Mouse (Mus musculus) neural tube, embryonic 15.5 days (tissue): ENCODE measurements around the gene Slc35e2. TPM values are rescaled to one million over a fixed set of nuclear protein-coding genes. Genes with fewer than 3 reads are reported as not detected.
"Not testable (repeated sequence)": the region's sequence is repeated elsewhere in the genome, so short reads cannot be mapped to it uniquely, and the experiment has no call there.

Experiments used
- ATAC-seq: fragments of 200-750 bp; cut with Nextera tagmentation; 2 replicates; pipeline ENCODE4 v1.8.0; 2017; ENCODE audit warnings: mild to moderate bottlenecking, moderate TSS enrichment, moderate library complexity; ENCODE audit not compliant: low FRiP score
- H3K27ac ChIP-seq: fragments of 300-500 bp; sonication (generic); replicated peaks from 2 replicates; pipeline ENCODE4 v1.5.1; 2015; ENCODE audit warnings: mild to moderate bottlenecking, inconsistent platforms
- H3K27me3 ChIP-seq: fragments of 300-500 bp; sonication (generic); replicated peaks from 2 replicates; pipeline ENCODE4 v1.6.1; 2015; ENCODE audit warnings: inconsistent platforms
- H3K36me3 ChIP-seq: fragments of 300-500 bp; sonication (generic); 2 replicates; pipeline ENCODE4 v1.6.1; 2015; ENCODE audit warnings: inconsistent platforms
- H3K4me1 ChIP-seq: fragments of 300-500 bp; sonication (generic); 2 replicates; pipeline ENCODE4 v1.6.1; 2015; ENCODE audit warnings: inconsistent platforms
- H3K4me2 ChIP-seq: fragments of 300-500 bp; sonication (generic); 2 replicates; pipeline ENCODE4 v1.6.1; 2015; ENCODE audit warnings: inconsistent platforms, mild to moderate bottlenecking, moderate library complexity
- H3K4me3 ChIP-seq: fragments of 300-500 bp; sonication (generic); replicated peaks from 2 replicates; pipeline ENCODE4 v1.5.1; 2015; ENCODE audit warnings: mild to moderate bottlenecking, inconsistent platforms
- H3K9ac ChIP-seq: fragments of 300-500 bp; sonication (generic); replicated peaks from 2 replicates; pipeline ENCODE4 v1.6.1; 2015; ENCODE audit warnings: mild to moderate bottlenecking, inconsistent platforms
- H3K9me3 ChIP-seq: fragments of 300-500 bp; sonication (generic); replicated peaks from 2 replicates; pipeline ENCODE4 v1.6.1; 2016; ENCODE audit warnings: inconsistent platforms
- WGBS: fragments of 180-500 bp; shearing (Covaris S2); methylation state at CpG from one replicate; pipeline ENCODE4 v1.1.7; 2015; ENCODE audit warnings: mixed read lengths; 5-methylcytosine and 5-hydroxymethylcytosine counted together
- polyA plus RNA-seq: library from polyadenylated mRNA; unstranded; fragments of >200 nt; fragmentation: Nextera tagmentation; extraction: Ambion mirVana; gene quantifications from 2 replicates; pipeline ENCODE4 v1.2.1, GENCODE M21; 2015

Gene Slc35e2
- polyA plus RNA-seq, 1 experiment from 2014 or later: 14.4 TPM

GRCm38 (mm10) chr4:155643531-155643930 lies 42.3 kb downstream of the Slc35e2 start:
- Histone ChIP-seq H3K4me2 (no peak overlapping the region), H3K9me3 (no peaks in the 10 kb centered on the region), H3K4me3 (no peak overlapping the region), H3K9ac (no peak overlapping the region), H3K27me3 (no peaks in the 10 kb centered on the region), H3K4me1 (no peaks in the 10 kb centered on the region), H3K27ac (no peak overlapping the region), H3K36me3 (peaks cover 79% of the 10 kb centered on the region)
- ATAC-seq: no peak
- 91% methylated on average over 1 of the region's 1 CpGs for WGBS

- 96% methylated on average over 2 of the region's 2 CpGs for WGBS
Measured at GRCm38 (mm10) chr4:155645308-155645707, 44.1 kb downstream of the Slc35e2 start, which contains the start of gene Gm10563. Gm10563 (minus strand) TSS chr4:155645408.

GRCm38 (mm10) chr4:155645721-155646120 lies 44.5 kb downstream of the Slc35e2 start:
- Histone ChIP-seq H3K4me3 (no peak overlapping the region), H3K36me3 (peaks cover 82% of the 10 kb centered on the region), H3K9ac (no peak overlapping the region), H3K27ac (no peak overlapping the region), H3K4me2 (no peak overlapping the region), H3K4me1 (no peaks in the 10 kb centered on the region), H3K9me3 (no peaks in the 10 kb centered on the region), H3K27me3 (peaks cover 9% of the 10 kb centered on the region)
- 98% methylated on average over 5 of the region's 5 CpGs for WGBS
- no peak for ATAC-seq

More at GRCm38 (mm10) chr4:155645308-155645707, 44.1 kb downstream of the Slc35e2 start, which contains the start of gene Gm10563:
- not testable (repeated sequence) for H3K9ac ChIP-seq, H3K9me3 ChIP-seq, H3K27me3 ChIP-seq, H3K4me2 ChIP-seq, ATAC-seq, H3K4me3 ChIP-seq, H3K4me1 ChIP-seq, H3K27ac ChIP-seq
- peaks cover 82% of the 10 kb centered on the region for H3K36me3 ChIP-seq

GRCm38 (mm10) chr4:155649355-155649754 lies 48.1 kb downstream of the Slc35e2 start:
- Histone ChIP-seq H3K36me3 (peaks cover 58% of the 10 kb centered on the region), H3K27ac (no peak overlapping the region), H3K27me3 (peaks cover 44% of the 10 kb centered on the region), H3K9ac (no peak overlapping the region), H3K4me1 (peaks cover 20% of the 10 kb centered on the region), H3K9me3 (no peaks in the 10 kb centered on the region), H3K4me2 (no peak overlapping the region), H3K4me3 (no peak overlapping the region)
- 90% methylated on average over 11 of the region's 11 CpGs for WGBS
- ATAC-seq: no peak

- H3K27ac ChIP-seq: no peak overlapping the region
Measured at GRCm38 (mm10) chr4:155651553-155652269, 50.5 kb downstream of the Slc35e2 start.

GRCm38 (mm10) chr4:155652283-155653085 lies 51.3 kb downstream of the Slc35e2 start:
- no peak for ATAC-seq
- peaks cover 69% of the 10 kb centered on the region for H3K36me3 ChIP-seq
- no peaks in the 10 kb centered on the region for H3K9me3 ChIP-seq
- no peak overlapping the region for H3K27ac ChIP-seq
- H3K4me2 ChIP-seq: peak overlapping the region; percentile 59
- H3K4me1 ChIP-seq: peaks cover 31% of the 10 kb centered on the region
- H3K27me3 ChIP-seq: peaks cover 73% of the 10 kb centered on the region
- peak overlapping the region; percentile 33 for H3K4me3 ChIP-seq
- peak overlapping the region; percentile 29 for H3K9ac ChIP-seq
- 23% methylated on average over 36 of the region's 36 CpGs for WGBS

More at GRCm38 (mm10) chr4:155651553-155652269, 50.5 kb downstream of the Slc35e2 start:
- no peak overlapping the region for H3K4me3 ChIP-seq
- 65% methylated on average over 15 of the region's 15 CpGs for WGBS
- H3K4me1 ChIP-seq: peaks cover 31% of the 10 kb centered on the region
- peaks cover 68% of the 10 kb centered on the region for H3K27me3 ChIP-seq
- H3K9ac ChIP-seq: no peak overlapping the region
- ATAC-seq: no peak
- H3K4me2 ChIP-seq: no peak overlapping the region
- no peaks in the 10 kb centered on the region for H3K9me3 ChIP-seq
- peaks cover 66% of the 10 kb centered on the region for H3K36me3 ChIP-seq

GRCm38 (mm10) chr4:155653086-155653450 lies 51.9 kb downstream of the Slc35e2 start, which contains the start of gene Mmp23:
Mmp23 (minus strand) TSS chr4:155653384.
- H3K9me3 ChIP-seq: no peaks in the 10 kb centered on the region
- H3K27me3 ChIP-seq: peaks cover 73% of the 10 kb centered on the region
- no peak within 1 kb of the TSS for H3K27ac ChIP-seq
- peak within 1 kb of the TSS; percentile 33 for H3K4me3 ChIP-seq
- peak within 1 kb of the TSS; percentile 29 for H3K9ac ChIP-seq
- H3K4me1 ChIP-seq: peaks cover 31% of the 10 kb centered on the region
- peak within 1 kb of the TSS; percentile 59 for H3K4me2 ChIP-seq
- H3K36me3 ChIP-seq: peaks cover 65% of the 10 kb centered on the region
- ATAC-seq: peak; percentile 37; the same call in 1 of the 2 replicates
- under 1% methylated on average over 33 of the region's 33 CpGs for WGBS

GRCm38 (mm10) chr4:155653451-155654182 lies 52.4 kb downstream of the Slc35e2 start:
- no peak overlapping the region for H3K27ac ChIP-seq
- 3% methylated on average over 31 of the region's 31 CpGs for WGBS
- peak overlapping the region; percentile 33 for H3K4me3 ChIP-seq
- no peak; the same call in 1 of the 2 replicates for ATAC-seq
- H3K27me3 ChIP-seq: peaks cover 73% of the 10 kb centered on the region
- H3K9ac ChIP-seq: peak overlapping the region; percentile 29
- peaks cover 65% of the 10 kb centered on the region for H3K36me3 ChIP-seq
- H3K9me3 ChIP-seq: no peaks in the 10 kb centered on the region
- H3K4me2 ChIP-seq: peak overlapping the region; percentile 59
- peaks cover 31% of the 10 kb centered on the region for H3K4me1 ChIP-seq

- H3K4me1 ChIP-seq: peaks cover 31% of the 10 kb centered on the region
- H3K9ac ChIP-seq: no peak overlapping the region
- H3K4me3 ChIP-seq: peak overlapping the region; percentile 33
- WGBS: 7% methylated on average over 6 of the region's 6 CpGs
- peak overlapping the region; percentile 59 for H3K4me2 ChIP-seq
- H3K36me3 ChIP-seq: peaks cover 65% of the 10 kb centered on the region
- no peak for ATAC-seq
- no peak overlapping the region for H3K27ac ChIP-seq
- H3K27me3 ChIP-seq: peaks cover 73% of the 10 kb centered on the region
- H3K9me3 ChIP-seq: no peaks in the 10 kb centered on the region
Measured at GRCm38 (mm10) chr4:155654183-155654455, 52.9 kb downstream of the Slc35e2 start.

GRCm38 (mm10) chr4:155654456-155655298 lies 53.5 kb downstream of the Slc35e2 start:
- WGBS: 4% methylated on average over 51 of the region's 52 CpGs
- peaks cover 65% of the 10 kb centered on the region for H3K36me3 ChIP-seq
- H3K27me3 ChIP-seq: peaks cover 73% of the 10 kb centered on the region

More at GRCm38 (mm10) chr4:155654456-155655298, 53.5 kb downstream of the Slc35e2 start:
- ATAC-seq: no peak
- peak overlapping the region; percentile 59 for H3K4me2 ChIP-seq
- H3K4me3 ChIP-seq: peak overlapping the region; percentile 33
- H3K4me1 ChIP-seq: peaks cover 31% of the 10 kb centered on the region
- no peak overlapping the region; the same call in 1 of the 2 replicates for H3K9ac ChIP-seq
- no peak overlapping the region for H3K27ac ChIP-seq
- H3K9me3 ChIP-seq: no peaks in the 10 kb centered on the region
